Mouse (Mus musculus) megakaryocyte-erythroid progenitor cell, adult 5-6 weeks (primary cell): Measurements from ENCODE around the gene Olfr202. TPM values are rescaled to one million over a fixed set of nuclear protein-coding genes. Genes with fewer than 3 reads are reported as not detected.
"Not testable (repeated sequence)": the region's sequence is repeated elsewhere in the genome, so short reads cannot be mapped to it uniquely, and the experiment has no call there.

Source experiments
- ATAC-seq: replicated peaks from 2 replicates; pipeline ENCODE4 v1.8.0; 2016; ENCODE audit warnings: mild to moderate bottlenecking, inconsistent platforms; ENCODE audit not compliant: severe bottlenecking, poor library complexity, low FRiP score, low TSS enrichment
- total RNA-seq, 2 experiments: library from RNA; stranded (forward) in 1 of 2; stranded (reverse) in 1 of 2; fragments of 200-1000, 215-1000 nt in 1 of 2; fragments of >200 nt in 1 of 2; fragmentation: Nextera tagmentation in 1 of 2; gene quantifications; 2 replicates each; pipeline ENCODE4 v1.2.3; 2014 to 2017

Olfr202 gene
- total RNA-seq (2014; fragmentation: Nextera tagmentation) (not detected in 2 replicates), total RNA-seq (2017) (not detected in 2 replicates)

DNA sequence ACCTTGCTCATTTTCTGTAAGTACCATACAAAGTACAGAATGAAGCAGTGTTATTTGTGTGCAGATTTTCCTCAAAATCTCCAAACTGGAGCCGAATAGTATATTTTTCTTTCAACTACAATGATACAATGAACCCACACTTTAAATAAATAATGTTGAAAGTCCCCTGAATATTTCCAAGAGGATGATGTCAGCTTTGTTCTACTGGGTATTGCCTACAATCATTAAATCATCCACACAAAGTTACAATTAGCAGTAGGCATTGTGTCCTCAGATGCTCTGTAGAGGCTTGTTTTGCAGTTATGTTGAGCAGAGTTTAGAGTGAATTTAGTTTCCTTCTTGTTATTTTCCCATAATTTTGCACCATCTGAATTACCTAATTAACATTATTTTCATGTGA lies at the start of gene Olfr202:
Olfr202 (minus strand) TSS at position 101 of the 400 bp plus-strand sequence.
- ATAC-seq: no peak

DNA sequence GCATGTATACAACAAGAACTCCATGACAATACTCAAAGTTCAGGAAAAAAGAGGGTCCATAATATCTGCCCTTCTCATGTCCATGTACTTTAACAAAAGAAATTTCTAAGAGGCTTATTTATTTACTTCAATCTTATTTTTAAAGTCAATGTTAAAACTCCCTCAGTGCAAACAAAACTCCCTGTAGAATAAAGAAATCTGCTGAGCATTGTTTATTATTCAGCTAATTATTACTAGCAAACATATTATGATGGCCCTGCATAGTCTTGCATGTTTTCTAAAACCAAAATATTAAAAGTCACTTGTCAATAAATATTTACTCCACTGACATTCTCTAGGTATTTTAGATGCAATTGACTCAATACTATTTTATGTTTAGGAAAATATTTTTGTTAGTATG lies 44.4 kb upstream of the Olfr202 start, which contains the start of gene Olfr205:
Olfr205 (minus strand) TSS at position 101 of the 400 bp plus-strand sequence.
- no peak for ATAC-seq

DNA sequence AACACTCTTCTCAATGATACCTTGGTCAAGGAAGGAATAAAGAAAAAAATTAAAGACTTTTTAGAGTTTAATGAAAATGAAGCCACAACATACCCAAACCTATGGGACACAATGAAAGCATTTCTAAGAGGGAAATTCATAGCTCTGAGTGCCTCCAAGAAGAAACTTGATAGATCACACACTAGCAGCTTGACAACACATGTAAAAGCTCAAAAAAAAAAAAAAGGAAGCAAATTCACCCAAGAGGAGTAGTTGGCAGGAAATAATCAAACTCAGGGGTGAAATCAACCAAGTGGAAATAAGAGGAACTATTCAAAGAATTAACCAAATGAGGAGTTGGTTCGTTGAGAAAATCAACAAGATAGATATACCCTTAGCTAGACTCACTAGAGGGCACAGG lies 36.7 kb upstream of the Olfr202 start:
- not testable (repeated sequence) for ATAC-seq

- ATAC-seq: no peak
These were observed 31.6 kb upstream of the Olfr202 start, which contains the start of gene Olfr204 for GRCm38 (mm10) chr16:59318148-59318547. Olfr204 (minus strand) TSS chr16:59318248.

- ATAC-seq: no peak
These were observed 12.0 kb upstream of the Olfr202 start, which contains the start of gene Olfr203 for GRCm38 (mm10) chr16:59298581-59298980. Olfr203 (plus strand) TSS chr16:59298881.

GRCm38 (mm10) chr16:59287576-59287975 lies 983 bp upstream of the Olfr202 start:
- ATAC-seq: not testable (repeated sequence)

GRCm38 (mm10) chr16:59283476-59283875 lies 3.1 kb downstream of the Olfr202 start:
- no peak for ATAC-seq

DNA sequence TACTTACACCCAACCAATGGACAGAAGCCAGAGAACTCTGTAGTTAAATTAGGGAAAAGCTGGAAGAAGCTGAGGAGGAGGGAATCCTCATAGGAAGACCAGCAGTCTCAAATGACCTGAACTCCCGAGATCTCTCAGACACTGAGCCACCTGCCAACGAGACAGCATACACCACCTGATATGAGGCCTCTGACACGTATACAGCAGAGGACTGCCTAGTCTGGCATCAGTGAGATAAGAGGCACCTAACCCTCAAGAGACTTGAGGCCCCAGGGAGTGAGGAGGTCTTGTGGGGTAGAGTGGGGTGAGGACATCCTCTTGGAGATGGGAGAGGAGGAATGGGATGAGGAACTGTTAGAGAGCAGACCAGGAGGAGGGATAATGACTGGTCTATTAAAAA lies 6.1 kb downstream of the Olfr202 start:
- no peak for ATAC-seq

DNA sequence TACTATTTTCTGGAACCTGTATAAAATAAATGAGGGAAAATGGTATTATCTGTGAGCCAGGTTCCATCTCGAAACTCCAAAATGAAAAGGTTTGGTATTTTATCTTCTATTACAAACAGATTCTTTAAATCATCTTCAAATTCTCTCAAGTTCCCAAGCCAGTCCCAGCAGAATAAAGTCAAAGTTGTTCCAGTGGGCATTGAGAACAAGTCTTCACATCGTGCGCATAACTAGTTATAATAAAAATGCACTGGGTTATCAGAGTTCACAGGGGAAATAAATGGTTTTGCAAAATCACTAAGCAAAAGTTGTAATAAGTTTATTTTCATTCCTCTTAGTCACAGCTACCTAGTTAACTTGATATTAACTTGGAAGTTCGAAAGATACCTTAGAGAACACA lies 14.1 kb downstream of the Olfr202 start, which contains the start of gene Olfr201:
Olfr201 (minus strand) TSS at position 101 of the 400 bp plus-strand sequence.
- not testable (repeated sequence) for ATAC-seq

DNA sequence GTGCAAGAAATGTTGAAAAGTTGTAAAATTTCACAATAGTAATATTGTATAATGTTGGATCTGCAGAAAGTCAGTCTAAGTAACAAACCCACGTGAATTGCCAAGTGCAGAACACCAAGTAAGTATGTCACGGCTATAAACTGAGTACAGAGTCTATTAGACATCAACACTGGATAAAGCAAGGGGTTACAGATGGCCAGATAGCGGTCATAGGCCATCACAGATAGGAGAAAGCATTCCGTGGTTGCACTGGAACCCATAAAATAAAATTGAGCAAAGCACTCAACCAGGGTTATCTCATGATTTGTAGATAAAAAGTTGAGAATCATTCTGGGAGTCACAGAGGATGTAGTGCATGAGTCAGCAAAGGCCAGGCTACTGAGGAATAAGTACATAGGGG lies 17.5 kb downstream of the Olfr202 start:
- ATAC-seq: not testable (repeated sequence)

DNA sequence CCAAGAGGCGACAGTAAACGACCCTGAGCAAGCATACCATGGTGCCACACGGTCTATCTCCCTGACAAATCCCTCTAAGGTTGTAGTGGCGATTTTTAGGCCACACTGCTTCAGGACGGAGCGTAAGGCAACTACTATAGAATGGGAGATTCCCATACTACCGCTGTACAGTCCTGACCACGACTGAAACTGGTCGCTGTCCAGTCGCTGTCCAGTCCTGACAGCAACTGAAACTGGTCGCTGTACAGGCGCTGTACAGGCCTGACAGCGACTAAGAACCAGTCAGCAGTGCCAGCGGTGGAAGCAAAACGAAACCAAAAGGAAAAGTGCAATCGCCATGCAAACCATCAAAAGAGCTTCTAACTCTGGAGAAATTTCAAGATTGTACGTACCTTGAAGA lies 36.9 kb downstream of the Olfr202 start:
- ATAC-seq: no peak

Other genes starting within 250 kb of the Olfr202 start
- not detected in 2 replicates for gene Olfr187, start 247.0 kb downstream of the Olfr202 start, total RNA-seq (2014; fragmentation: Nextera tagmentation)
- gene Olfr187, start 247.0 kb downstream of the Olfr202 start, total RNA-seq (2017): not detected in 2 replicates
- gene Olfr190, start 208.8 kb downstream of the Olfr202 start, total RNA-seq (2014; fragmentation: Nextera tagmentation): not detected in 2 replicates
- gene Olfr190, start 208.8 kb downstream of the Olfr202 start, total RNA-seq (2017): not detected in 2 replicates
- not detected in 2 replicates for gene Olfr191, start 197.0 kb downstream of the Olfr202 start, total RNA-seq (2014; fragmentation: Nextera tagmentation)
- gene Olfr191, start 197.0 kb downstream of the Olfr202 start, total RNA-seq (2017): not detected in 2 replicates
- not detected in 2 replicates for gene Olfr193, start 174.9 kb downstream of the Olfr202 start, total RNA-seq (2014; fragmentation: Nextera tagmentation)
- not detected in 2 replicates for gene Olfr193, start 174.9 kb downstream of the Olfr202 start, total RNA-seq (2017)
- not detected in 2 replicates for gene Olfr194, start 165.7 kb downstream of the Olfr202 start, total RNA-seq (2014; fragmentation: Nextera tagmentation)
- gene Olfr194, start 165.7 kb downstream of the Olfr202 start, total RNA-seq (2017): not detected in 2 replicates
- not detected in 2 replicates for gene Olfr195, start 139.7 kb downstream of the Olfr202 start, total RNA-seq (2014; fragmentation: Nextera tagmentation)
- gene Olfr195, start 139.7 kb downstream of the Olfr202 start, total RNA-seq (2017): not detected in 2 replicates
- gene Olfr196, start 116.3 kb downstream of the Olfr202 start, total RNA-seq (2014; fragmentation: Nextera tagmentation): not detected in 2 replicates
- gene Olfr196, start 116.3 kb downstream of the Olfr202 start, total RNA-seq (2017): not detected in 2 replicates
- gene Olfr198, start 83.3 kb downstream of the Olfr202 start, total RNA-seq (2014; fragmentation: Nextera tagmentation): not detected in 2 replicates
- not detected in 2 replicates for gene Olfr198, start 83.3 kb downstream of the Olfr202 start, total RNA-seq (2017)
- not detected in 2 replicates for gene Olfr199, start 67.0 kb downstream of the Olfr202 start, total RNA-seq (2014; fragmentation: Nextera tagmentation)
- gene Olfr199, start 67.0 kb downstream of the Olfr202 start, total RNA-seq (2017): not detected in 2 replicates
- not detected in 2 replicates for gene Olfr201, start 14.2 kb downstream of the Olfr202 start, total RNA-seq (2014; fragmentation: Nextera tagmentation)
- gene Olfr201, start 14.2 kb downstream of the Olfr202 start, total RNA-seq (2017): not detected in 2 replicates
- not detected in 2 replicates for gene Olfr203, start 12.1 kb upstream of the Olfr202 start, total RNA-seq (2014; fragmentation: Nextera tagmentation)
- gene Olfr203, start 12.1 kb upstream of the Olfr202 start, total RNA-seq (2017): not detected in 2 replicates
- gene Olfr204, start 31.5 kb upstream of the Olfr202 start, total RNA-seq (2014; fragmentation: Nextera tagmentation): not detected in 2 replicates
- gene Olfr204, start 31.5 kb upstream of the Olfr202 start, total RNA-seq (2017): not detected in 2 replicates
- gene Olfr205, start 44.3 kb upstream of the Olfr202 start, total RNA-seq (2014; fragmentation: Nextera tagmentation): not detected in 2 replicates
- not detected in 2 replicates for gene Olfr205, start 44.3 kb upstream of the Olfr202 start, total RNA-seq (2017)
- gene Olfr206, start 62.5 kb upstream of the Olfr202 start, total RNA-seq (2014; fragmentation: Nextera tagmentation): not detected in 2 replicates
- not detected in 2 replicates for gene Olfr206, start 62.5 kb upstream of the Olfr202 start, total RNA-seq (2017)
- not detected in 2 replicates for gene Olfr209, start 77.2 kb upstream of the Olfr202 start, total RNA-seq (2014; fragmentation: Nextera tagmentation)
- not detected in 2 replicates for gene Olfr209, start 77.2 kb upstream of the Olfr202 start, total RNA-seq (2017)
- not detected in 2 replicates for gene Gabrr3, start 120.5 kb upstream of the Olfr202 start, total RNA-seq (2014; fragmentation: Nextera tagmentation)
- gene Gabrr3, start 120.5 kb upstream of the Olfr202 start, total RNA-seq (2017): not detected in 2 replicates
- 42.7 and 62.1 TPM in 2 replicates for gene Riox2, start 185.0 kb upstream of the Olfr202 start, total RNA-seq (2014; fragmentation: Nextera tagmentation)
- 73.2 and 88.1 TPM in 2 replicates for gene Riox2, start 185.0 kb upstream of the Olfr202 start, total RNA-seq (2017)